Mouse (Mus musculus) bone marrow macrophage, adult 2 months (primary cell): ENCODE data around the gene Mthfs.
"Not testable (repeated sequence)": the region's sequence is repeated elsewhere in the genome, so short reads cannot be mapped to it uniquely, and the experiment has no call there.

Experiments used
- CTCF ChIP-seq: IDR thresholded peaks from 2 replicates; pipeline ENCODE4 v1.5.1; 2012; ENCODE audit warnings: low read depth, mild to moderate bottlenecking, low read length, moderate library complexity
- POLR2A ChIP-seq: IDR thresholded peaks from 2 replicates; pipeline ENCODE4 v1.6.1; 2012; ENCODE audit warnings: mild to moderate bottlenecking, low read depth, low read length, borderline replicate concordance

DNA sequence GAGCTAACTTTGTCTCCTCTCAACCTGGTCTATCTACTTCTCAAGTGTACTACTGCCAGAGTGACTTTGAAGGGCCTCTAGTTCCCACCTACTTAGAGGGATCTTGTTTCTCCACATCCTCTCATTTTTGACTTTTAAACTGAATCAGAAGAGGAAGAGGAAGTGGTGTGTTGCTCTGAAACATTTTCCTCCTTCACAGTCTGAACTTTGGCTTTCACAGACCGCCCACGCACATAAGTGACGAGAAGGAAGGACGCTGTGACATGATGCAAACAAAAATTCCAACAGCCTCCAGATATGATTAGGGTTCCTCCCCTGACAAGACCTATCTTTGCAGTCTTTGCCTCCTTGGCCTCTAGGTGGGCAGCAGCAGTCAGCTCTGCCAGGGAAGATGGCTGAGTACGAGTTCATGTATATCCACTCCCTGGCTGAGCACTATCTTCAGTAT, 11.5 kb upstream of the Mthfs start, which contains the start of the genes Bcl2a1b and Gm29094:
- TF ChIP-seq CTCF, POLR2A: not testable (repeated sequence)
